Mouse (Mus musculus) sigmoid colon, adult 10 weeks (tissue): ENCODE measurements around the gene Fiz1. TPM values are rescaled to one million over a fixed set of nuclear protein-coding genes. Genes with fewer than 3 reads are reported as not detected.

Experiments used
- polyA plus RNA-seq: library from polyadenylated mRNA; stranded (reverse); fragments of 350-450 nt; fragmentation: Illumina TruSeq; extraction: RNeasy Lipid Tissue Mini Kit (QIAGEN cat#74804); gene quantifications from one replicate; pipeline ENCODE4 v1.2.3, GENCODE M21; 2014; ENCODE audit warnings: low read depth, low replicate concordance

The Fiz1 gene
- polyA plus RNA-seq, result 12.5 TPM

GRCm38 (mm10) chr7:5014251-5015117 is at the start of gene Fiz1, which contains the start of gene Zfp524:
Gene Fiz1, minus strand, starts transcription at chr7:5014697.
Gene Zfp524, plus strand, starts transcription at chr7:5014415.

GRCm38 (mm10) chr7:5061774-5062359 is 47.4 kb upstream of the Fiz1 start, which contains the start of gene U2af2:
Gene U2af2, plus strand, starts transcription at chr7:5062143.

GRCm38 (mm10) chr7:5051193-5052192 is 37.0 kb upstream of the Fiz1 start, which contains the start of gene Zfp580:
Gene Zfp580, plus strand, starts transcription at chr7:5051538.

GRCm38 (mm10) chr7:5038109-5038732 is 23.7 kb upstream of the Fiz1 start, which contains the start of gene Zfp784:
Gene Zfp784, minus strand, starts transcription at chr7:5038446.

GRCm38 (mm10) chr7:5033818-5034217 is 19.3 kb upstream of the Fiz1 start, which contains the start of gene 4632433K11Rik:
Gene 4632433K11Rik, plus strand, starts transcription at chr7:5034118.

GRCm38 (mm10) chr7:5020000-5020681 is 5.6 kb upstream of the Fiz1 start, which contains the start of the genes Zfp865 and Ccdc106:
Gene Zfp865, plus strand, starts transcription at chr7:5020376.
Gene Ccdc106, plus strand, starts transcription at chr7:5020553.

GRCm38 (mm10) chr7:5015118-5016001 is 863 bp upstream of the Fiz1 start, which contains the start of gene Gm44973:
Gene Gm44973, plus strand, starts transcription at chr7:5015496.

GRCm38 (mm10) chr7:4996003-4996895 is 18.2 kb downstream of the Fiz1 start, which contains the start of gene Zfp579:
Gene Zfp579, minus strand, starts transcription at chr7:4996158.

GRCm38 (mm10) chr7:4971068-4971467 is 43.4 kb downstream of the Fiz1 start, which contains the start of gene Sbk3:
Gene Sbk3, minus strand, starts transcription at chr7:4971168.

GRCm38 (mm10) chr7:4964272-4964671 is 50.2 kb downstream of the Fiz1 start, which contains the start of gene Sbk2:
Gene Sbk2, minus strand, starts transcription at chr7:4964406.

Other genes with a start within 250 kb of the Fiz1 start
- not detected for gene Fam71e2, start 243.4 kb downstream of the Fiz1 start, polyA plus RNA-seq
- gene Il11, start 231.8 kb downstream of the Fiz1 start, polyA plus RNA-seq, result 0.38 TPM
- gene Tmem190, start 231.8 kb downstream of the Fiz1 start, polyA plus RNA-seq, result not detected
- gene Tmem238, start 225.0 kb downstream of the Fiz1 start, polyA plus RNA-seq, result 1.2 TPM
- gene Rpl28, start 221.8 kb downstream of the Fiz1 start, polyA plus RNA-seq, result 18.9 TPM
- gene Ube2s, start 202.1 kb downstream of the Fiz1 start, polyA plus RNA-seq, result 2.9 TPM
- gene Shisa7, start 170.0 kb downstream of the Fiz1 start, polyA plus RNA-seq, result 0.66 TPM
- gene Isoc2b, start 144.4 kb downstream of the Fiz1 start, polyA plus RNA-seq, result 1.4 TPM
- gene Isoc2a, start 137.5 kb downstream of the Fiz1 start, polyA plus RNA-seq, result 0.44 TPM
- not detected for gene Gm36210, start 108.2 kb downstream of the Fiz1 start, polyA plus RNA-seq
- not detected for gene Zfp628, start 99.5 kb downstream of the Fiz1 start, polyA plus RNA-seq
- 1.5 TPM for gene Nat14, start 92.7 kb downstream of the Fiz1 start, polyA plus RNA-seq
- gene Ssc5d, start 88.9 kb downstream of the Fiz1 start, polyA plus RNA-seq, result 0.38 TPM
- not detected for gene Sbk2, start 50.3 kb downstream of the Fiz1 start, polyA plus RNA-seq
- gene Sbk3, start 43.5 kb downstream of the Fiz1 start, polyA plus RNA-seq, result not detected
- gene Zfp579, start 18.5 kb downstream of the Fiz1 start, polyA plus RNA-seq, result 36.0 TPM
- gene Zfp524, start 282 bp downstream of the Fiz1 start, polyA plus RNA-seq, result not detected
- not detected for gene Gm44973, start 799 bp upstream of the Fiz1 start, polyA plus RNA-seq
- gene Zfp865, start 5.7 kb upstream of the Fiz1 start, polyA plus RNA-seq, result 9.8 TPM
- gene Ccdc106, start 5.9 kb upstream of the Fiz1 start, polyA plus RNA-seq, result not detected
- 2.8 TPM for gene 4632433K11Rik, start 19.4 kb upstream of the Fiz1 start, polyA plus RNA-seq
- gene Zfp784, start 23.7 kb upstream of the Fiz1 start, polyA plus RNA-seq, result 7.6 TPM
- gene Zfp580, start 36.8 kb upstream of the Fiz1 start, polyA plus RNA-seq, result 0.41 TPM
- gene U2af2, start 47.4 kb upstream of the Fiz1 start, polyA plus RNA-seq, result 19.6 TPM
- 3.2 TPM for gene Epn1, start 65.5 kb upstream of the Fiz1 start, polyA plus RNA-seq
- not detected for gene Rfpl4, start 102.3 kb upstream of the Fiz1 start, polyA plus RNA-seq
- gene Rasl2-9, start 111.3 kb upstream of the Fiz1 start, polyA plus RNA-seq, result 1.2 TPM
- gene Vmn1r55, start 135.0 kb upstream of the Fiz1 start, polyA plus RNA-seq, result not detected
- not detected for gene Vmn1r56, start 182.1 kb upstream of the Fiz1 start, polyA plus RNA-seq
- not detected for gene Vmn1r57, start 203.8 kb upstream of the Fiz1 start, polyA plus RNA-seq